Mouse (Mus musculus) c-Kit-positive CD71-negative TER-119-negative erythroid progenitor cells, embryonic 14.5 days (primary cell): ENCODE measurements around the gene Atf1.
"Not testable (repeated sequence)": the region's sequence is repeated elsewhere in the genome, so short reads cannot be mapped to it uniquely, and the experiment has no call there.

Source experiments
- DNase-seq: peaks from one replicate; pipeline ENCODE4 v3.0.0-alpha.2; 2013; ENCODE audit warnings: low read depth

The Atf1 gene

GRCm38 (mm10) chr15:100307438-100308096 lies 79.9 kb downstream of the Atf1 start:
- DNase-seq: not testable (repeated sequence)
